Mouse (Mus musculus) brain, embryonic 14.5 days (tissue): ENCODE data around the gene Birc6.

ENCODE experiments used
- CTCF ChIP-seq: fragments of 200-500 bp; IDR thresholded peaks from 2 replicates; pipeline ENCODE4 v1.5.1; 2012; ENCODE audit warnings: inconsistent platforms, mild to moderate bottlenecking, moderate library complexity, borderline replicate concordance; ENCODE audit not compliant: insufficient read depth, insufficient read length; ENCODE audit errors: extremely low read depth
- POLR2A ChIP-seq: fragments of 200-500 bp; IDR thresholded peaks from 2 replicates; pipeline ENCODE4 v1.6.1; 2012; ENCODE audit warnings: mild to moderate bottlenecking, inconsistent platforms, borderline replicate concordance; ENCODE audit not compliant: poor library complexity, insufficient read depth, insufficient read length, severe bottlenecking; ENCODE audit errors: extremely low read depth

DNA sequence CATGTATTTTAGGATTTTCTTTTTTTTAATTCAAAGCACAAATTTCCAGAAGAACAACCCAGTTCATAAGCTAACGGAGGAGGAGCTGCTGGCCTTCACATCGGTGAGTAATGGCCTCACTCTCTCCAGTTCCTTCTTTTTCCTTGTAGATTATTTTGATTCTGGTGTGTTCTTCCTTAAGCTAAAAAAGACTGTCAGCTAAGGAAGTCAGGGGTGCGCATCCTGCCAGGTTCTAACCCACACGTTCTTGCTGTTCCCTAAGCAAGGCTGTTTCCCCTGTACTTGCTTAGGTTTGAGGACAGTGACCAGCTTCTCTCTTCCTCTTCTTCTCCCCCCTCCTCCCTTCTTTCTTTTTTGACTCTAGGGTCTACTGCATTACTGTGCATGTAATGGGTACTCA is 222.9 kb downstream of the Birc6 start:
- no peak for TF ChIP-seq POLR2A
- no peak for TF ChIP-seq CTCF
